ENCODE assay signal across 8 mouse cellular contexts in the genomic region with DNA sequence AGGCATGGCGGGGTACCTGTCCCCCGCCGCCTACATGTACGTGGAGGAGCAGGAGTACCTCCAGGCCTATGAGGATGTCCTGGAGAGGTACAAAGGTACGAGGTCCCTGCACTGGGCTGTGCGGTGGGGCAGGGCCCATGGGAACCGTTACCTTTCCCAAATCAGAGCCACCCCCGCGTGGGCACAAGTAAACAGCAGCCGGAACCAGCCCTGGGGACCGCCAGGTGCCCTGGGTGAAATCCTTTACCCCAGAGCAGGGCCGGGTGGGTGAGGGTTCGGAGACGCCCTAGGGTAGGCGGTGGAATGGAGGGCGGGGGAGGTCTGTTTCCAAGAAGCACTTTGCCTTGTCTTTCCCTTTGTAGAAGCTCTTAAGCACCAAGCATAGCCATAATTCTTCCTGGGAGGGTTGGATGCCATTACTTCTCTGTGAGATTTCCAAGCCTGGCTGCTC.
A peak's percentile ranks its signal among the peaks of the same experiment; 100 is the strongest.
DNase-seq lines count a peak whose midpoint lies in the region; ATAC-seq lines count a peak whose summit lies in the region.

No protein-coding gene starts in this region.

- peak overlapping the region; percentile 71 for H3K27ac ChIP-seq in kidney, embryonic 14.5 days (ENCODE audit: low read depth, low read length)
- no peak overlapping the region; the same call in 1 of the 2 replicates for H3K27ac ChIP-seq in embryonic facial prominence, embryonic 14.5 days (replicated peaks; ENCODE audit: low read depth, low read length)
- H3K27ac ChIP-seq in hindbrain, embryonic 16.5 days (ENCODE audit: low read depth, low read length), result peak overlapping the region; percentile 79
- H3K27ac ChIP-seq in midbrain, embryonic 10.5 days (replicated peaks), result peak overlapping the region; percentile 91

- H3K9ac ChIP-seq in kidney, embryonic 14.5 days (ENCODE audit: low read depth, low read length), result peak overlapping the region; percentile 72
- peak overlapping the region; percentile 79 for H3K9ac ChIP-seq in embryonic facial prominence, embryonic 14.5 days (ENCODE audit: low read depth, low read length)
- peak overlapping the region; percentile 92 for H3K9ac ChIP-seq in hindbrain, embryonic 16.5 days (ENCODE audit: low read depth, low read length)

- ATAC-seq in kidney, embryonic 14.5 days (ENCODE audit: low FRiP score, low TSS enrichment), result peak; percentile 51
- peak; percentile 41; the same call in 1 of the 2 replicates for ATAC-seq in embryonic facial prominence, embryonic 14.5 days (ENCODE audit: low read depth)
- ATAC-seq in hindbrain, embryonic 16.5 days, result peak; percentile 60
- ATAC-seq in monocyte, adult 5-6 weeks (replicated peaks; ENCODE audit: insufficient number of reproducible peaks, low FRiP score, low TSS enrichment, poor library complexity, severe bottlenecking), result no peak

- peaks cover 6% of the 10 kb centered on the region; the same call in 1 of the 2 replicates for H3K4me1 ChIP-seq in kidney, embryonic 14.5 days (ENCODE audit: control insufficient read depth, insufficient read depth, low read length)
- H3K4me1 ChIP-seq in embryonic facial prominence, embryonic 14.5 days (ENCODE audit: control insufficient read depth, insufficient read depth, low read length), result peaks cover 19% of the 10 kb centered on the region
- peaks cover 27% of the 10 kb centered on the region for H3K4me1 ChIP-seq in hindbrain, embryonic 16.5 days (ENCODE audit: control insufficient read depth, insufficient read depth, low read depth, low read length)
- peaks cover 48% of the 10 kb centered on the region for H3K4me1 ChIP-seq in midbrain, embryonic 10.5 days

- H3K9me3 ChIP-seq in kidney, embryonic 14.5 days (ENCODE audit: control insufficient read depth, low read length), result no peaks in the 10 kb centered on the region
- no peaks in the 10 kb centered on the region for H3K9me3 ChIP-seq in embryonic facial prominence, embryonic 14.5 days (ENCODE audit: control insufficient read depth, low read length)
- no peaks in the 10 kb centered on the region for H3K9me3 ChIP-seq in hindbrain, embryonic 16.5 days (ENCODE audit: control insufficient read depth, low read length)
- no peaks in the 10 kb centered on the region for H3K9me3 ChIP-seq in midbrain, embryonic 10.5 days (replicated peaks)

- peak overlapping the region; percentile 90 for H3K4me2 ChIP-seq in kidney, embryonic 14.5 days (replicated peaks; ENCODE audit: low read depth, low read length)
- peak overlapping the region; percentile 97 for H3K4me2 ChIP-seq in embryonic facial prominence, embryonic 14.5 days (ENCODE audit: low read depth, low read length)
- H3K4me2 ChIP-seq in hindbrain, embryonic 16.5 days (ENCODE audit: low read length), result peak overlapping the region; percentile 86

- H3K4me3 ChIP-seq in kidney, embryonic 14.5 days (ENCODE audit: low read length), result peak overlapping the region; percentile 71
- H3K4me3 ChIP-seq in embryonic facial prominence, embryonic 14.5 days (ENCODE audit: low read depth, low read length), result peak overlapping the region; percentile 76
- peak overlapping the region; percentile 83 for H3K4me3 ChIP-seq in hindbrain, embryonic 16.5 days (ENCODE audit: low read length)
- H3K4me3 ChIP-seq in midbrain, embryonic 10.5 days, result peak overlapping the region; percentile 95

- H3K36me3 ChIP-seq in kidney, embryonic 14.5 days (ENCODE audit: control insufficient read depth, insufficient read depth, low read length), result no peaks in the 10 kb centered on the region
- no peaks in the 10 kb centered on the region for H3K36me3 ChIP-seq in embryonic facial prominence, embryonic 14.5 days (ENCODE audit: control insufficient read depth, insufficient read depth, low read length)
- no peaks in the 10 kb centered on the region for H3K36me3 ChIP-seq in hindbrain, embryonic 16.5 days (ENCODE audit: control insufficient read depth, insufficient read depth, low read length)
- no peaks in the 10 kb centered on the region for H3K36me3 ChIP-seq in midbrain, embryonic 10.5 days

- H3K27me3 ChIP-seq in kidney, embryonic 14.5 days (ENCODE audit: control insufficient read depth, insufficient read depth, low read length), result no peaks in the 10 kb centered on the region
- H3K27me3 ChIP-seq in embryonic facial prominence, embryonic 14.5 days (replicated peaks; ENCODE audit: control insufficient read depth, insufficient read depth, low read length), result no peaks in the 10 kb centered on the region
- no peaks in the 10 kb centered on the region for H3K27me3 ChIP-seq in hindbrain, embryonic 16.5 days (replicated peaks; ENCODE audit: control insufficient read depth, insufficient read depth, low read length)
- peaks cover 17% of the 10 kb centered on the region for H3K27me3 ChIP-seq in midbrain, embryonic 10.5 days (ENCODE audit: low read depth, poor library complexity, severe bottlenecking)

- no peak for DNase-seq in kidney, adult 11 months
- peak; percentile 60 for DNase-seq in MN1 (ENCODE audit: low spot score)
- DNase-seq in embryonic facial prominence, embryonic 14.5 days (ENCODE audit: low spot score), result no peak
- DNase-seq in midbrain, embryonic 10.5 days (ENCODE audit: low spot score), result peak; percentile 40
- DNase-seq in thymus, postnatal 0 days (ENCODE audit: low spot score), result peak; percentile 16

- WGBS in kidney, embryonic 14.5 days, result under 1% methylated on average over 16 of the region's 16 CpGs
- 1% methylated on average over 15 of the region's 16 CpGs for WGBS in embryonic facial prominence, embryonic 14.5 days
- 3% methylated on average over 16 of the region's 16 CpGs for WGBS in hindbrain, embryonic 16.5 days
- WGBS in midbrain, embryonic 10.5 days, result under 1% methylated on average over 16 of the region's 16 CpGs

Comparison
In these comparisons a context has a peak if more than half of its experiments do, and no peak if none do; other contexts are left out.
1. DNase-seq: peak in MN1 (single experiment), midbrain, embryonic 10.5 days (single experiment) and thymus, postnatal 0 days (single experiment); none in kidney, adult 11 months (single experiment) and embryonic facial prominence, embryonic 14.5 days (single experiment).
2. Peak in every context shown above with its lines, with median percentiles within 50 percentile points of each other: H3K4me2 ChIP-seq, H3K4me3 ChIP-seq and H3K9ac ChIP-seq.